Mouse (Mus musculus): Measurements from ENCODE around the gene Gipc2.
"Not testable (repeated sequence)": the region's sequence is repeated elsewhere in the genome, so short reads cannot be mapped to it uniquely, and the experiment has no call there.

The Gipc2 gene

DNA sequence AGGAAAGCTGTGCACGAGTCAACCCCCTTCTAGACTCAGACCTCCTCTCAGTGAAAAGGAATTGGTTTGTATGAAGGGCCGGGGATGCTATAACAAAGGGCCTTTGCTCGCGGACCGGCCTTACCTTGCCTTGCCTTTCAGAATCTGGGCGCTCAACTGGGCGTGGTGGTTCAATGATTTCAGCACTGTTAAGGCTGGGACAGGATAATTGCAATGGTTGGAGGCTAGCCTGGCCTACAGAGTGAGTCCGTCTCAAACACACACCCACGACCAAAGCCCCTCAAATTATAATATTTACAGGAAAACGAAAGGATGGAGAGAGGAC lies at the start of gene Gipc2:
Gene Gipc2 (minus strand): TSS at position 132 of the 325 bp plus-strand sequence.
- DNase-seq = no peak

DNA sequence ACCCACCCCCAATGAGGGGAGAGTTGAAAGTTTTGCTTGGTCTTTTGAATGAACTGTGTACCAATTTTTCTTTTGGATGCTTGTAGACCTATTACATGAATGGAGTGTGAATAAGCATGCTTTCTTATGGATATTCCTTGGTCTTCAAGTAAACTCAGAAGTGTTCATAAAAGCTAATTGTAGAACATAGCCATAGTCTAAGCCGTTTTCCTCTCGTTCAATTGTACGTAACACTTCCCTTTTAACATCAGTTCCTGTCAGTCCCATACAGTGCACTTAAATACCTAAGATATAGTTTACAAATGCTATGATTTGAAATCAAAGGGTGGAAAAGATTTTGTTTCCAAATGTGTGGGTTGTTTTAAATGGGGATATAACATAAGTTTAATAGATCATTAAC lies 47.4 kb upstream of the Gipc2 start:
- DNase-seq = no peak

DNA sequence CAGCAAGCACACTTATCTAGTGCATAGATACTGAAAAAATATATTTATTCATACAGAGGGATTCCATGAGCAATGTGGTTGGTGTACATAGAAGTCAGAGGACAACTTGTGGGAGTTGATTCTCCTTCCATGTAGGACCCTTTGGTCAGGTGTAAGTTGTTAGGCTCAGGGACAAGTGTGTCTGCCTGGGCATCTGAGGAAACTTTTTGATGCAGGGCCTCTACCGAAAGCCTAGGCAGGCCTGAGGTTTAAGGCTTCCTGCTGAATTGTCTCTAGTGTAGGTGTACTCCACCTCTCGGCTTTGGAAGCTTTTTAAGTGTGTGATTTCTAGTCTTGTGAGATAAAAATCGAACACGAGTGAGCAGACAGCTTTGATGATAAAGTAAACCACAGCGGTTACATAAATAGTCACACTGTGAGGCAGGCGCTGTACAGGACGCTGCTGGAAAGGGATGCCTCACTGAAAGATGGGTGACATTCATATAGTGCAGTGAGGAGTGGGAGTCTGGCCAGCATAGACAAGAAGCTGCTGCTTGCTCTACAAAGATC lies 45.8 kb upstream of the Gipc2 start:
- DNase-seq = no peak

DNA sequence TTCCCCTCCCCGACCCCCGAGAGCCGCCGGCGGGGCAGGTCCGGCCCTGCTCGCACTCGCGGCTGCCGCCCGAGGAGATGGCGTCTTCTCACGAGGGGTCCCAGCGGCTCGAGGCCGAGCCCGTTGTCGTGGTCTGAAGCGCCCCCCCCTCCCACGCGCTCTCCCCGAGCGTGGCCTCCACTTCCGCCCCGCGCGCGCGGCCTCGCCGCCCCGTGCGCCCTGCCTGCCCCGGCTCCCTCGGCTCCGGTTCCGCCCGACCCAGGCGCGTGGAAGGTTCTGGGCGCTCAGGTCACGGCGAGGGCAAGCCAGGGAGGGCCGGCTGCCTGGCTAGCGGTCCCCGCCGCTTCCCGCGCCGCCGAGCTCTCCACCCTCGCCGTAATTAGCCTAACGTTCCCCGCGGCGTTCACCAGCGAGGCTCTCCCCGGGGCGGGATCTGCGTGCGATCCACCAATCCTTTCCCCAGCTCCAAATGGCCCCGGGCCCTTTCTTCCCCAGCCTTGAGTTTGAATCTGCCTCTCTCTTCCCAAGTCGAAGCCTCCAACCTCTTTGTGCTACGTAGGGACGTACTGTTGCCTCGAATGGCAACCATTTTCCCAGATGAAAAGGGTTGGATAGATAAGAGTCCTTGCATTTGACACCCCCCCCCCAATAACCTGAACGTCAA lies 44.8 kb upstream of the Gipc2 start:
- DNase-seq = peak; percentile 74

DNA sequence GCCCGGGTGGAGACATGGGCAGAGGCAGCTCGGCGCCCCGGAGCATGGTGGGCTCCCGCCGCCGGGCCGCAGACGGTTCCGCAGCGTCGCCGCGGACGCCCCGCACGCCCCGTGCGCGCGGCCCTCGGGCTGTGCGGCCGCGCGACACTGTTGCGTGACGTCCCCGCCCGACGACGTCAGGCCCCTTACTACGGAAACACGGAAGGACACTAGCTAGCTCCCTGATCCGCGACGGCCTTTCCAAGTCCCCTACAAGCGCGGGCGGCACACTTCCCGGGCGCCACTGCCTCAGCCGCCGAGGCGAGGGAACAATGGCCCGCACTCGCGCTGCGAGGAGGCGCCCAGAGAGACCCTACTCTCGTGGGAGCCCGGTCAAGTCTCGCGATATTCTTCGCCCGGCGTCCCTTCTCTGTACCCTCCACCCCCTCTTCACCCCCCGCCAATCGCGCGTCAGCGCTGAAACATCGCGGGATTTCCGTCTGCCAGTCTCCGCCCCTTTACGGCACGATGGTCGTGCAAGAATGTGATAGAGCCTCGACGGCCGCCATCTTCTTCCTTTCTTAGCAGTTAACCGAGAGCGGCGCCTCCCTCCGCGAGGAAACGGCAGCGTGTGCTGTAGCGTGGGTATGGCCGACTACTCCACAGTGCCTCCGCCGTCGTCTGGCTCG lies 44.1 kb upstream of the Gipc2 start, which contains the start of the genes Dnajb4 and Fubp1:
Gene Dnajb4 (minus strand): TSS at position 336 of the 668 bp plus-strand sequence.
Gene Fubp1 (plus strand): TSS at position 456 of the 668 bp plus-strand sequence.
- DNase-seq = peak; percentile 100

DNA sequence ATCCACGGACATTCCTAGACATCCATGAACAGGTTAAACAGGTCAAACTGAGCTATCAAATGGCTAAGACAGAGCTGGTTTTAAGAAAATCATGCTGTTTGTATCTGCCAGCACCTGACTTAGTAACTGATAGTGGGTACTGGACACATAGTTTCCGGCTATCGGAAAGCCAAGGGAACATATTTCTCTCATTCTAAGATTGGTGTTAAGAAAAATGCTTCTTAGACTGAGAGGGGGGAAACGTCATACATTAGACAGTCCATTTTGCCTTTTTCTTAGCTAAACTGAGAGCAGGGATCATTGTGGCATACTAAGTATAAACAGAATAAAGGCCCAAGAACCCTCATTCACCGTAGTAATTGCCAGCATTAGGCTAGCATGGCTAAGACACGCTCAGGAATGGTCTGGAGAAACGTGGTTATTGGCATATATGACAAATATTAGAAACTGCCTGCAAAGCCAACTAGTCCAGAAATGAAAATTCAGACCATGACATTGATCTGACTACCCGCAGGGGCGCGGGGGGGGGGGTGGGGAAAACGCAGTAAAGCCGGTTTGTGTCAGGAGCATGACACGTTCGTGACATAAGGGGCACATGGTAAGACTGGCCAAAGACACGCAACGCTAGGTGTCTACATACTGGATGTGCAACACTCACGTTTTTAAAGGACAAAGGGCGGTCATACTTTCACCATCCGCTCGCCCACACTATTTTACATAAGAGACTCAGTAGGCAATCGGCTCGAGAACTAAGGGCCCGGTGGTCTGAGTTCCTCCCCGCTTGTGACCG lies 43.3 kb upstream of the Gipc2 start:
- DNase-seq = no peak

DNA sequence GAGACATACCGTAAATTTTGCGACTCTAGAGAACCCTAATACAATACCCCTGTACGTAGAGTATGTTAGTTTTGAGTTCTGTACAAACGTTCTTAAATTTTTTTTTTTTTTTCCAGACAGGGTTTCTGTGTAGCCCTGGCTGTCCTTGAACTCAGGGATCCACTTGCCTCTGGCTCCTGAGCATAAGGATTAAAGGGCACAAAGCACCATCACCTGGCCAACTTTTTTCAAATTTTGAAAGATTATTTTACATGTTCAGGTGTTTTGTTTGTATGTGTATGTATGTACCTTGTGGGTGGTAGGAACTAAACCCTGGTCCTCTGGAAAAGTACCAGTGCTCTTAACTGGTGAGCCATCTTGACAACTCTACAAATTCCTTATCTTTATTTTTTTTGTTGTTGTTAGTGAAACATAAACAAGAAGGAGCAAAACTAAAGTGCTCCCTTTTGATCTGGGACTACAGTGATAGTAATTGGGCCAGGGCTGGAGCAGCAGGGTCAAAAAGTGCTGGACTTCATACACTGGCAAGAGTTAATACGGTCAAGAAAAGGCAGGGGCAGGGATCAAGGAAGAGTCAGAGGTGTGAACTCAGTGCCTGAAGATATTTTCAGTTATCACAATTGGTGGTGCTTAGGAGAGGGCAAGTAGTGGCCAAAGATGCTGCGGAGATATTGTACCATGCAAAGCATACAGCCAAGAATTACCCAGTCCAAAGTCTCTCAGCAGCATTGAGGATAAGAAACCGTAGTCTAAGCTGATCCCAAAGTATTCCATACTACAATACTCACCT lies 42.3 kb upstream of the Gipc2 start:
- DNase-seq = no peak

DNA sequence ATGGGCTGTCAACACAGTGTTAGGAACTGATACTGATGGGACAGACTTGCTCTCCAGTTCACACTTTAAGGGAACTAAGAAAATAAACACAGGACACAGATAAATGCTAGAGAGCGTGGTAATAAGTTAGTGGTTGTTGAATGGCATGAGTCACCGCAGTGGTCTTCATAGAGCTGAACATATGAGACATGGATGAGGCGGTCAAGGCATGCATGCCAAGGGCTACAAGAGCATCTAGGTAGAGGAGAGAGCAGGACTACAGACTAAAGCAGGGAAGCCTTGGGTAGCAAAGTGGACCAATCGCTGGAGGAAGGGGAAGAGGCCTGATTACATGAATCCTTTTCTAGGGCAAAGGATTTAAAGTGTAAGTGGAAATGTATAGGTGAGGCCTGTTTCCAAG lies 41.1 kb upstream of the Gipc2 start:
- DNase-seq = no peak

DNA sequence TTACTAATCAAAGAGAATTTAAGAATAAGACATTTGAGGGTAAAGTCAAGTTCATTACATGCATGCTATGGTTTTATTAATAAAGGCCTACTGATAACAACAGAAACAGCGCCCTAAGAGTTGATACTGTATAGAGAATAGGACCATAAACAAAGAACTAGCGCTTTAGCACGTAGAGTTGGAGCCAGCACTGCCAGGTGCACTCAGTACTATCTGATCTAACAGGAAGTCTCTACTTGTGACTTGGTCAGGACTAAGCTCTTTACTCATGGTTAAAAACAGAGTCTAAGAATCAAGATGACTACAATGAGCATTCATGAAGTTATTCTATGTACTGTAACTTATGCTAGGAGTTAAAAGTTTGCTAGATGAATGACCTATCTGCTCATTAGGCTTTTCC lies 38.5 kb upstream of the Gipc2 start:
- DNase-seq = no peak

DNA sequence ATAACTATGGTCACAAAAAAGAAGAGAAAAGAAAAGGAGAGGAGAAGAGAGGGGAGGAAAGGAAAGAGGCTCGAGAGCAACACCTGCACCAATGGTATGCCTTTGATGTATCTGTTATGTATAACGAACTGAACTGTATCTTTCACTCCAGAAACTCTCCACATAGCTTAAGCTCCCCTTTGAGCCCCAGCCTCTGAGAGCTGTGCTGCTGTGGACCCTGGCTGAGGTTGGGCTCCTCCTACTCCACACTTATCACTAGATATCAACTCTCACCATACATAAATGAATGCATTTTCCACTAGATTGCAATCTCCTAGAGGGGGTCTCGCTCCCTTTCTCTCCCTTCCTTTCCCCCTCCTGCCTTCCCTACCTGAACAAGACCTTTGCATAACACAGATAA lies 38.0 kb upstream of the Gipc2 start:
- no peak for DNase-seq

DNA sequence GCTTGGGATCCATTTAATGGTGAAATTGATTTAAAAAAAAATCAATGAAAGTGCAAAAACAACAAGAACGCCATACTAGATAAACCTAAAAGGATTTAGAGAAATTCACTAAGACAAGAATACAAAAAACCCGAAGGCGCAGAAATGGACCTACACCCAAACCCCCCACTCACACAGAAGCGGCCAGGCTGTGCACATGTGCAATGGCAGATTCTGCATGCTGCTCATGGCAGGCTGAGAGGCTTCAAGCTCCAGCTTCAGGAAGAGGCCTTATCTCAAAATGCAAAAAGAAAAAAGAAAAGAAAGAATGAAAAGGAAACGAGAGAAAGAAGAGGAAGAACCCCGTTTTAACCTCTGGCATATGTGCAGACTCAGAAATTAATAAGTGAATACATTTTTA lies 37.4 kb upstream of the Gipc2 start:
- DNase-seq = no peak

DNA sequence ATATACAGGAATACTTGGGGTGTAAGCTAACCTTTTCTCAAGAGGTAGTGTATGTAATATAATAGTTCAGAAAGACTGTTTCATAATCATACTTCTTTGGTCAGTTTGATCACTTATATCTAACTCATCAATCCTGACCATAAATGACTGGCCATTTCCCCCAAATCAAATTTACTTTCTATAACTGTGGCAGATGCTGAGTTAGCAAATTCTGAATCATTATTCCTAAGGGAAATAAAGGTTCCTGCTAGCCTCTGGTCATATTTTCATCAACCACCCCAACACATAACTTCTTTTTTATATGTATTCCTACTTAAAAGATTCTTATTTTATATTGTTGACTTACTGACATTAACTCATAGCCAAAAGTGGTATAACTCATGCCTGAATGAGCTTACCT lies 36.9 kb upstream of the Gipc2 start:
- no peak for DNase-seq

DNA sequence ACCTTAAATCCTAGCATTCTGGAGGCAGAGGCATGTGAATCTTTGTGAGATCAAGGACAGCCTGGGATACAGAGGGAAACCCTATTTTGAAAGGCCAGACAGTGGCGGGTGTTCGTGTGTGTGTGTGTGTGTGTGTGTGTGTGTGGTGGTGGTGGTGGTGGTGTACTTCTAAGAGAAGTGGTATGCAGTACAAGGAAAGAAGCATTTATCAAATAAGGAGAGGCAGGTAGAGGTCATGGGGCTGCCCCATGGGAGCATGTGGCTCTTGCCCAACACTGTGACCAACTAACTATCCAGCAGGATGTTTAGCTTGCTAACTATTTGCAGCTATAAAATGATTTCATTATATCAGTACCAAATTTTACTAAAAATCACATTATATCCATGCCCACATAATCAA lies 35.6 kb upstream of the Gipc2 start:
- DNase-seq = no peak

DNA sequence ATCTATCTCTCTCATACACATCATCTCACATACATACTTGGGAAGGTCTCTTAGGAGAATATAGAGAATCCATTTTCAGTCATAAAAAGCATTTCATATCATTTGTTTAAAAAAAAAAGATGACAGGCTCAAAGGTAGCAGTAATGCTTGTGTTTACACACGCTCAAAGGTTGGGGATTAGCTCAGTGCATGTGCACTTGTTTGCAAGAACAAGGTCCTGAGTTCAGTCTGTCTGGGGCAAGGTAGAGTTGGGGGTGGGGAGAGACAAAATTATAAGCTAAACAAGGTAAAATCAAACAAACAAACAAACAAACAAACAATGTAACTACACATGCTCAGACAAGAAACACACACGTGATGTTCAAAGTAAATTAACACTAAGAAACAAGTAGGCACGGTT lies 35.2 kb upstream of the Gipc2 start:
- no peak for DNase-seq

DNA sequence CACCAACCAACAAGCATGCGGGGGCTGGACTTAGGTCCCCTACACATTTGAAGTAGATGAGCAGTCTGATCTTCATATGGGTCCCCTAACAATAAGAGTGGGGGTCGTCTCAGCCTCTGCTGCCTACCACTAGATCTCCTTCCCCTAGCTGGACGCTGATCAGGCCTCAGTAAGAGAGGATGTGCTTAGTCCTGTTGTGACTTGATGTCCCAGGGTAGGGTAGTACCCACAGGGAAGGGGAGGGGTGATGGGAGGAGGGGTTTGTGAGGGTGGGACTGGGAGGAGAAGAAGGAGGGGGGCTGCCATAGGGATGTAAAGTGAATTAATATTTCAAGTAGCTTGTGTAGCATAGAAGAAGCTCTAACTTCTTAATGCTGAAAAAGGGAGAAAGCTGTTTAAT lies 33.1 kb upstream of the Gipc2 start:
- no peak for DNase-seq

DNA sequence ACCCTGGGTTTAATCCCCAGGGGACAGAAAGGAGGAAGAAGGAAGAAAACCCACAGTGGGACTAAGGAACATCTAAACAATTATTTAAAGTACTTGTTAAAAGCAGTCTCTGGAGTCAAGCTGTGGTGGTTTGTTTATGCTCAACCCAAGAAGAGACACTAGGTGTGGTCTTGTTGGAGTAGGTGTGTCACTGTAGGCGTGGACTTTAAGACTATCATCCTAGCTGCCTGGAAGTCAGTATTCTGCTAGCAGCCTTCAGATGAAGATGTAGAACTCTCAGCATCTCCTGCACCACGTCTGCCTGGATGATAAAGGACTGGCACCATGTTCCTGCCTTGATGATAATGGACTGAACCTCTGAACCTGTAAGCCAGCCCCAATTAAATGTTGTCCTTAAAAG lies 31.2 kb upstream of the Gipc2 start:
- not testable (repeated sequence) for DNase-seq

DNA sequence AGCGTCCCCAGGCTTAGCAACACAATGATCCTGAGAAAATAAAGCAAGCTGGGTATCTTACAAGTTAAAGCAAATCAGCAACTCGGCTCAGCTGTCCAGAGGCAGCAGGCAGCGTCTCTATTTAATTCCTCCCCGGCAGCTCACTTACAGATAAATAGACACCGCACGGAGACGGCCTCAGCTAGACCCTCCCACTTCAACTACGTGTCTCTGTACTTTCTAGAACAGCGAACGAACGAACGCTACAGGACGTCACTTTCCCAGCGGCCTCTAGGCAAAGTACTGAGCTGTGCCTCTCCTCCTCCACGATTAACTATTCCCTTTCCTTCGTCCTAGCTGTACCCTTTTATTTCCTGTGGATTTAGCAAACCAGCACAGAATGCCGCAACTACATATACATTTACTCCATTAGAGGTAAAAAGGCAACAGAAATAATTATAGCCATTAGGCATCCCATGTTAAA lies 27.6 kb upstream of the Gipc2 start:
- DNase-seq = peak; percentile 87

DNA sequence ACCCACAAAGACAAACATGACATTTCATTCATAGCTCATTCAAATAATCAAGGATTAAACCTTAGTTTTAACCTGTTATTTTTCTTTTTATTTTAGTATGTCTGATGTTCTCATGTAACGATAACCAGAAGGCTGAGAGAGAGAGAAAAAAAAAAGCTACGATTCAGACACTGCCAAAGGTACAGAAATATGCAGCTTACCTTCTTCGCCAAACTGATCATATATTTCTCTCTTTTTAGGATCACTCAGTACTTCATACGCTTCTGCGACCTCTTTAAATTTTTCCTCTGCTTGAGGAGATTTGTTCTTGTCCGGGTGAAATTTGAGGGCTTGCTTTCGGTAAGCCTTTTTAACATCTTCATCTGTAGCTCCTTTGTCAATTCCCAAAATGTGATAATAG lies 27.1 kb upstream of the Gipc2 start:
- no peak for DNase-seq

DNA sequence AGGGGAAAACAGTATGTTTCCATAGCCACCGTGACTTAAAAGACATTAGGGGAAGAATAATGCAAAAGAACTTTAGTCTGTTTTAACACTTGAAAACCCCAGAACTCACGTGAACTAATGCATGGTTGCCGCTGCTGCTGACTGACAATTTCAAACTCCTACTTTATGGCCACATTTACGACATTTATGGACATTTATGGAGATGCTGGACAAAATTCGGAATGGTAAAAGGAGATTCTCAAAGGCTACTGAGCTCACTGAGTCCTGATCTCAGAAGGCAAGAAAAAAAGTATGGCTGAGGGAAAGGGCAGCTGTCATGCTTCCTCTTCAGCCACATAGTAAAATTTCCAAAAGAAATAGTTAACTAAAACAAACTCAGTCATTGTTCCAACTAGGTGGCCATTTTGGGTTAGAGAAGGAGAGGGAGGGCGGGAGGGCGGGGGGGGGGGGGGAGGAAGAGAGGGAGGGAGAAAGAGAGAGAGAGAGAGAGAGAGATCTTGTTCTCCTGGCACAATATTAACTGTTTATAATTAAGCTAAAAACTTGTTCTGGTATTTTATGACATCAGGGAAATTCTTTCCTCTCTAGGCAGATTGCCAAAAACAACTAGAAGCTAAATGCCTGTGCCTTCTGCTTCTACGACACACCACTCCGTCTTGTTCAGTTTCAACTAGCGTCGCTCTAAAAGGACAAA lies 26.4 kb upstream of the Gipc2 start:
- no peak for DNase-seq

DNA sequence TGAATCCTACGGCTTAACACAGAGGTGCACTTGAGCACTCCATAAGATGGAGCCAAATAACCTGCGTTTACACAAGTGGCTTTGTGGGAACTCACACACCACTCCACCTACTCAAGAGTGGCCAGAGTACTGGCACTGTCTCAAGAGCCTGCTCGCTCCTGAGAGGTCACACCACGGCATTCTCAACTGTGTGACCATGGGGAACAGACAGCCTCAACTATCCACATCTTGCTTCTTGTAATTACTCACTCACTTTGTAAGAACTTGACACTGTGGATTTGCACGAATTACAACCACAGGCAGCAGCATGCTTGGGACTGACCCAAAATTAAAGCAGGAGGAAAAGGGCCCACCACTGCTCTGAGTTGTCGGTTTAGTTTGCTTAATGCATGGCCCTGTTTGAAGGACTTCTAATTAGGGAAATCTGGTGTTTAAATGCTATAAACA lies 25.8 kb upstream of the Gipc2 start:
- no peak for DNase-seq

DNA sequence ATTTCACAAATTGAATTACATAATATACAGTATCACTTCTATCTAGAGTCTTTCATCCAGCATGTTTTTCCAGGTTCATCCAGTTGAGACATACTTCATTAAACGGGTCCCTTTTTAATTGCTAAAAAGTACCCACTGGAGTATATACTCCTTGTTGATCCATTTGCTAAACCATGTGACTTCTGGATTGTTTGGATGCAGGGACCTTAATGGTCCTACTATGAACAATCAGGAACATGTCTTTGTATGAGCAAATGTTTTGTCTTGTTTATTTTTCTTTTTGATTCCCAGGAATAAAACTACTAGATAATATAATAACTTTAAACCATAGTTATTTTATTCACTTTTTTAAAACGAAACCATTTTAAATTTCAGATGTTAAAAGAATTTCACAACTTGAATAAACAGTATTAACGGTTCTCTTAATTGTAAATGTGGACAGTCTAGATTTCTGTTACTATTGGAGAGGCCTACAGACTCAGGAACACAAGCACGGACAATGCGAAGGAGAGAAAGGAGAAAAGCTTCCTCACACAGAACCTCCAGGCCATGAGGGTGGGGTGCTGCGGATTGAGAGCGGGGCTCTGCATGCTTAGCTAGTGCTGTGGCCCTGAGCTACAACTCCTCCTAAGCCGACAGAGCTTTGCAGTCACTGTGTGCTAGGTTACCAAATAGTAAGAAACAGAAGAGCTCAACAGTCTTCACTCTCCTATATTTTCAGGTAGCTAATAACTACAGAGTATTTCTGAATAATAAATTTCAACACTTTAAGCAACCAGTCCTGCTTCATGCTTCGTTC lies 24.8 kb upstream of the Gipc2 start:
- no peak for DNase-seq
